Mouse (Mus musculus) kidney, adult 2 months (tissue): ENCODE results near the gene Dab1.

Source experiments
- CTCF ChIP-seq: fragments of 200-500 bp; conservative IDR thresholded peaks from 2 replicates; pipeline ENCODE4 v1.5.1; 2011; ENCODE audit warnings: low read depth, mild to moderate bottlenecking, control low read depth, low read length, moderate library complexity, mixed read lengths; ENCODE audit not compliant: insufficient read depth, insufficient read length
- POLR2A ChIP-seq: fragments of 200-500 bp; IDR thresholded peaks from one replicate; pipeline ENCODE4 v1.6.1; 2011; ENCODE audit warnings: low read depth, low read length, control low read depth

DNA sequence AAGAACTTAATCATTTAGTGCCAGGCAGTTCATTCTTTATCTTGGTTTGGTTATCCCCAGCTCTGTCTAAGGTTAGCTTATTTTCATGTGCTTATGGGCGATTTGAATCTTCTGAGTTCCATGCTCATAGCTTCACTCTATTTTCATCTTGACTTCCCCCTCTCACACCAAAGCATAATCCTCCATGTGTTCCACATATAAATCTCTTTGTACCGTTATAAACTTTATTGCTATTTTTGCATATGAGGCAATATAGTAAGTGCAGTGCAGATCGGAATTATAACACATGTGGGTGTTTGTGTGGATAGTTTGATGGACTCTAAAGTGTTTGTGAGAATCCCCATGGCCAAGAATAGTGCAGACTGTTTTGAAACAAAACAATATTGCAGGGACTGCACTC is 919.3 kb downstream of the Dab1 start:
- TF ChIP-seq CTCF (no peak), POLR2A (no peak)
